10 mouse cellular contexts compared by ENCODE assay signal in the genomic region with DNA sequence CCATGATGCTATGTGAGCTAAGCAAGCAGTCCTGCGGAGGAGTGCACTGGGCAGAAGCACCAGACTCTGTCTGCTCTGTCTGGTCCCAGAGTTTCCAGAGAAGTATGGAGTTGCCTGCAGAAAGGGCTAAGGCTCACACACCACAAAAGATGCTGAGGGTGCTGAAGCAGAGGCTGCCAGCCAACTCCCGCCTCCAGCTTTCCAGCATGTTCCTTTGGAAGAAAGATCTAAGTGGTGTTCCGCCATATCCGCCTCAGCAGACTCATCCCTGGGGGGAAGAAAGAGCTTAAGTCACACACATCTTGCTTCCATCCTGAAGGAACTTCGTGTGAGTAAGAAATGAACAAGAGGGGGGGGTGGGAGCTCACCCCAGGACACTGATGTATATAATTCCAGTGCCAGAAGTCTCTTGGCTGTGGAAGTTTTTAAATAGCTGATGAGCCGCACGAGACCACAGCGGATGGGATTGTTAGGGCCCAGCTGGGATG. TPM values are rescaled to one million over a fixed set of nuclear protein-coding genes. Genes with fewer than 3 reads are reported as not detected.
DNase-seq lines count a peak whose midpoint lies in the region; ATAC-seq lines count a peak whose summit lies in the region.
"Had no signal": no experiment of that assay in that cellular context is flagged by ENCODE, and none has a peak within 500 bp of the region (broad histone marks: within the 10 kb centered on the region; RNA-seq: fewer than 3 reads in every experiment).

No protein-coding gene starts in this region.

- DNase-seq in layer of hippocampus, adult 11-12 months (ENCODE audit: low spot score), result peak; percentile 59
- no peak for DNase-seq in layer of hippocampus, adult 9-10 months (ENCODE audit: low spot score)
- peak; percentile 83 to 88 for DNase-seq in frontal cortex, adult 2 months (ENCODE audit: extremely low spot score in 1 of 2, low spot score in 1 of 2)
- peak; percentile 77 for DNase-seq in layer of hippocampus, adult 9-11 months
- peak; percentile 78 to 82 for DNase-seq in right cerebral cortex, postnatal 10 days (ENCODE audit: low spot score in 2 of 2)
- no peak for DNase-seq in retina, embryonic 14.5 days (ENCODE audit: low spot score)
- no peak for DNase-seq in adrenal gland, adult 2 months

- ATAC-seq in CD4-positive, CD25-positive, alpha-beta regulatory T cell, adult 4 months, result no peak

RNA-seq across cellular contexts. Expression of a gene that starts 10.9 kb away (rescaled TPM):
- 0.69 and 1.2 TPM in 2 replicates for polyA plus RNA-seq in frontal cortex, adult 2 months (2012; rRNA removed)
- polyA plus RNA-seq in CD4-positive, CD25-positive, alpha-beta regulatory T cell, adult 4 months (2017; shearing (Covaris generic)), result not detected
- total RNA-seq in adrenal gland, adult 2 months (2021), result 1 to 10 TPM; 2.9 to 3.1 TPM
- 0.68 and 1.1 TPM in 2 replicates for polyA plus RNA-seq in adrenal gland, adult 2 months (2012; rRNA removed)
- polyA plus RNA-seq: neural tube, embryonic 14.5 days had no signal

RNA-seq across cellular contexts. Expression of a gene that starts 48.9 kb away (rescaled TPM):
- not detected in 2 replicates for polyA plus RNA-seq in frontal cortex, adult 2 months (2012; rRNA removed)
- not detected for polyA plus RNA-seq in CD4-positive, CD25-positive, alpha-beta regulatory T cell, adult 4 months (2017; shearing (Covaris generic))
- total RNA-seq in adrenal gland, adult 2 months (2021), result not detected
- polyA plus RNA-seq in adrenal gland, adult 2 months (2012; rRNA removed), result not detected in 2 replicates
- total RNA-seq: layer of hippocampus, postnatal 10 days had no signal
- polyA plus RNA-seq: neural tube, embryonic 14.5 days had no signal

Comparison
In these comparisons a context has a peak if more than half of its experiments do, and no peak if none do; other contexts are left out.
1. DNase-seq: peak in layer of hippocampus, adult 11-12 months (single experiment), frontal cortex, adult 2 months (2 of 2), layer of hippocampus, adult 9-11 months (single experiment) and right cerebral cortex, postnatal 10 days (2 of 2); none in layer of hippocampus, adult 9-10 months (single experiment), retina, embryonic 14.5 days (single experiment) and adrenal gland, adult 2 months (single experiment).